Mouse (Mus musculus) lung, embryonic 16.5 days (tissue): ENCODE results near the gene Zfp986. TPM values are rescaled to one million over a fixed set of nuclear protein-coding genes. Genes with fewer than 3 reads are reported as not detected.
"Not testable (repeated sequence)": the region's sequence is repeated elsewhere in the genome, so short reads cannot be mapped to it uniquely, and the experiment has no call there.

Source experiments
- ATAC-seq: fragments of 200-750 bp; cut with Nextera tagmentation; 2 replicates; pipeline ENCODE4 v1.8.0; 2017; ENCODE audit warnings: low read depth, mild to moderate bottlenecking, moderate library complexity
- H3K27ac ChIP-seq: fragments of 300-500 bp; sonication (generic); 2 replicates; pipeline ENCODE4 v1.5.1; 2014; ENCODE audit warnings: mild to moderate bottlenecking, control low read depth, low read length
- H3K27me3 ChIP-seq: fragments of 300-500 bp; sonication (generic); 2 replicates; pipeline ENCODE4 v1.6.1; 2014; ENCODE audit warnings: low read depth, low read length, mixed read lengths; ENCODE audit not compliant: control insufficient read depth, insufficient read depth
- H3K36me3 ChIP-seq: fragments of 300-500 bp; sonication (generic); 2 replicates; pipeline ENCODE4 v1.6.1; 2014; ENCODE audit warnings: low read length; ENCODE audit not compliant: control insufficient read depth, insufficient read depth
- H3K4me1 ChIP-seq: fragments of 300-500 bp; sonication (generic); replicated peaks from 2 replicates; pipeline ENCODE4 v1.6.1; 2014; ENCODE audit warnings: low read length, mixed read lengths; ENCODE audit not compliant: control insufficient read depth, insufficient read depth
- H3K4me2 ChIP-seq: fragments of 300-500 bp; sonication (generic); 2 replicates; pipeline ENCODE4 v1.6.1; 2014; ENCODE audit warnings: low read depth, low read length, control low read depth
- H3K4me3 ChIP-seq: fragments of 300-500 bp; sonication (generic); 2 replicates; pipeline ENCODE4 v1.5.1; 2014; ENCODE audit warnings: mild to moderate bottlenecking, low read length, control low read depth
- H3K9ac ChIP-seq: fragments of 300-500 bp; sonication (generic); 2 replicates; pipeline ENCODE4 v1.6.1; 2014; ENCODE audit warnings: low read length, control low read depth
- H3K9me3 ChIP-seq: fragments of 300-500 bp; sonication (generic); 2 replicates; pipeline ENCODE4 v1.6.1; 2016; ENCODE audit warnings: low read length; ENCODE audit not compliant: control insufficient read depth
- WGBS: fragments of 180-500 bp; shearing (Covaris S2); extraction: QIAGEN DNeasy Blood & Tissue Kit; methylation state at CpG from one replicate; pipeline ENCODE4 v1.1.7; 2014; 5-methylcytosine and 5-hydroxymethylcytosine counted together
- polyA plus RNA-seq: library from polyadenylated mRNA; unstranded; fragments of >200 nt; fragmentation: Nextera tagmentation; extraction: Ambion mirVana; gene quantifications from 2 replicates; pipeline ENCODE4 v1.2.1, GENCODE M21; 2015

Zfp986 gene
- polyA plus RNA-seq, 1 experiment from 2014 or later, result not detected

DNA sequence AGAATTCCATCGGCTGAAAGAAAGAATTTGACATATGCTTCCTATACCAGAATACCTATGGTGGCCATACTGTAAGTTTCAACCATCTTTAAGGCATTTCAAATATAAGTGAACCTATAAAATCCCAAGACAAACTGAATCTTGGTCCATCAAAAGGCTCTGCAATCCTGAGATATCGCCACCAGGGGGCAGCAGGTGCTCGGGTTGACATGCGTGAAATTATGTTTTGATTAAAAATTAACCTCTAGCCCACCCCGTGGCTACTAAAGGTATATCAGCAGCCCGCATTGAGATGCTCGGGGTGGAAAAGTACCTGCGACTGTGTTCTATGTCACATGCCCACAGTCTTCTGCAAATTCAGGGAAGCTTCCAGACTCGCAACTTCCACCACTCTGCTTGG, 17.2 kb upstream of the Zfp986 start:
- not testable (repeated sequence) for H3K4me1 ChIP-seq, H3K27ac ChIP-seq, ATAC-seq, H3K27me3 ChIP-seq, H3K9ac ChIP-seq, H3K36me3 ChIP-seq, H3K4me3 ChIP-seq, H3K4me2 ChIP-seq, H3K9me3 ChIP-seq
- WGBS, result 63% methylated on average over 6 of the region's 9 CpGs

DNA sequence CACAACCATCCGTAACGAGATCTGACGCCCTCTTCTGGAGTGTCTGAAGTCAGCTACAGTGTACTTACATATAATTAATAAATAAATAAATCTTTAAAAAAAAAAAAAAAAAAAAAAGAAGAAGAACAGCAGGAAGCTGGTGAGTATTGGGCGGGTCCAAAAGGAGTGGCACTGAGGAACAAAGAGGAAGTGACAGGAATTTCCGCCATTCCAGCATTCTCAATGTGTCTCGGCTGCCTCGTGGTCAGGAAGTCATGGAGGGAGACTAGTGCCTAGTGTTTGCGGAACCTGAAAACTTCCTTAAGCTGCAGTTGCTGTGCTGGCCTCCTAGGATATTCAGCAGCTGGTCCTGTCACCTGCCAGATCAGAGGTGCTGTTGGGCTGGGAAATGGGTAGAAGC, 4.7 kb upstream of the Zfp986 start:
- H3K36me3 ChIP-seq, H3K4me3 ChIP-seq, H3K4me2 ChIP-seq, H3K9me3 ChIP-seq, H3K4me1 ChIP-seq, H3K9ac ChIP-seq, ATAC-seq, H3K27ac ChIP-seq, H3K27me3 ChIP-seq: not testable (repeated sequence)
- WGBS, result 83% methylated on average over 5 of the region's 8 CpGs

Other genes starting within 250 kb of the Zfp986 start
- gene Zfp980, start 198.1 kb upstream of the Zfp986 start, polyA plus RNA-seq, result not detected in 2 replicates
- gene Zfp987, start 228.5 kb downstream of the Zfp986 start, polyA plus RNA-seq, result 0.09 TPM in 1 of 2 replicates, not detected in the other